Mouse (Mus musculus): Measurements from ENCODE around the gene Cfap221. TPM values are rescaled to one million over a fixed set of nuclear protein-coding genes. Genes with fewer than 3 reads are reported as not detected.

Gene Cfap221
- polyA plus RNA-seq, 1 experiment from 2014 or later = 1.0 TPM

DNA sequence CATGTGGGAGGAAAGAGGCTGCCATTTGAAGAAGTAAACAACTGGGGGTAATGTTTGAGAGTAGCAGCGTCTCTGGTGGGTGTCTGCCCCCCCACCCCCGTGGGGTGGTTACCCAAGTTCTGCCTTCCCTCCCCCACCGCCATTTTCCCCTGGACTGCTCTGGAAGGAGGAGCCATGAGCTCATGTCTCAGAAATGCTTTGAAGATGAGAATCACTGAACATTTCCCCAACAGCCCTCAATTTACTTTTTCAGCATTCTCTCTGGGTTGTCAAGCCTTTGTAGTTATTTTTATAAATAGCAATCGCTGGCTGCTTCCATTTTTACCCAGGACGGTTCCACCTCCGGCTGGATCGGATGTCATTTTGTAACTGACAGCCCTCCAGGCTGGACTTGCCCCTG, 110.7 kb downstream of the Cfap221 start:
- DNase-seq (ENCODE audit: low read depth, low spot score) = no peak
- in situ Hi-C loops (cut with MboI; ENCODE audit: low pct_unique_long_range_greater_than_20kb) = no loop called here
- H3K27me3 ChIP-seq = no peaks in the 10 kb centered on the region
- POLR2A ChIA-PET = no interaction called here
- CTCF ChIA-PET = interaction anchor here (1.2 kb wide), 1 partner anchor 9 kb away, joined by 3 read pairs; no protein-coding TSS in a partner anchor
- ATAC-seq = no peak
- no peak for TF ChIP-seq CTCF (IDR thresholded peaks at IDR 0.05)

DNA sequence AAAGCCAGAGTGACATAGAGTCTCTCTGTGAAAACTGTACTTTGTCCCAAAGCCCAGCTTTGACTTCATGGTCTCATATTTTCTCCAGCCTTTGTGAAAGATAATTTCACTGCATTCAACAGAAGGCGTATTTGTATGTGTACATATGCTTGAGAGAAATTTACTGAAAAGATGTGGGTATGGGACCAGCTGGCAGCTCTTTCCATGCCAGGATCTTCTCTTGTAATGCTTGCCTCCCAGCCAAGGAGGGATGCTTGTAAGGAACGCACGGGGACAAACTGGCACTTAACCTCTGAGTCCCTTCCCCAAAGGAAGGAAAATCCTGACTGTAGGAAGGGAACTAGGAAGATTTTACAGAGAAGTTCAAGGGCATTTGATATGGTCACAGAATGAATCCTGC, 112.8 kb downstream of the Cfap221 start:
- DNase-seq (ENCODE audit: low read depth, low spot score) (no peak), ATAC-seq (no peak)
- in situ Hi-C loops (cut with MboI; ENCODE audit: low pct_unique_long_range_greater_than_20kb) = no loop called here
- no peak for TF ChIP-seq CTCF (IDR thresholded peaks at IDR 0.05)
- POLR2A ChIA-PET = no interaction called here
- CTCF ChIA-PET = no interaction called here
- H3K27me3 ChIP-seq = no peaks in the 10 kb centered on the region

DNA sequence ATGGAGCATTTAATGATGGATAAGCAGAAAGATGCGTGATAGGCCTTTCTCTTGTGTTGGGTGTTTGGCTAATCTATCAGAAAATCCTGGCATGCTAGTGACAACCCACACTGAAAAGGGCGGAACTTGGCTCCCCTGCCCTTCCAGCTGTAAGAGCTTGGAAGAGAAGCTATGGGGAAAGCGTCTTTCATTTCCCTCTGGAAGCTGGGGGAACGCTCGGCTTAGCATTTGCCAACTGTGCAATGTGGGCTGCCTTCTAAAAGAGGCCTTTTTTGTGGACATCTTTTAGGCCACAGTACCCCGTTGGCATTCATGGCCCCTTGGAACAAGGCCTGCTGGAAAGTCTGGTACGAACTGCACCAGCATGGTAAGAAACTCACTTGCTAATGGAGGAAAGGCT, 118.1 kb downstream of the Cfap221 start:
- DNase-seq (ENCODE audit: low read depth, low spot score) (no peak), ATAC-seq (no peak)
- ChIA-PET CTCF (interaction anchor here (1.4 kb wide), 1 partner anchor 34 kb away, joined by 4 read pairs; the partner anchor contains the start of gene Tmem177), POLR2A (interaction anchor here (1.4 kb wide), 1 partner anchor 27 kb away, joined by 3 read pairs; no protein-coding TSS in a partner anchor)
- TF ChIP-seq CTCF (IDR thresholded peaks at IDR 0.05) = no peak
- H3K27me3 ChIP-seq = no peaks in the 10 kb centered on the region
- in situ Hi-C loops (cut with MboI; ENCODE audit: low pct_unique_long_range_greater_than_20kb) = no loop called here

DNA sequence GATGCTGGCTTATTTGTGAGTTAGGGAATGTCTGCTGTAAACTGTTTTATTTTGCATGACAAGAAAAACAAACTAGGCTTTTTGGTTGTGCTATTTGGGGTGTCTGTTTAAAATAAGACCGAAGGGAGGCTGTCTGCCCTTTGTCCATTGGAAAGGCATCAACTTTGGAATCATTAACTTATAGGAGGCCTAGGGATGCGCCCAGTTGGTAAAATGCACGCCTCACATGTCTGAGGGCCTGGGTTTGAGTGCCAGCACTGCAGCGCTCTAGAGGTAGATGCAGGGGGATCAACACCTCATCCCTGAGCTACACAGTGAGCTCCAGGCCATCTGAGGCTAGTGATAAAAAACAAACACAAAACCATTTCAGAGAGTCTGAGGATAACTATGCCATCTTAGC, 119.6 kb downstream of the Cfap221 start:
- in situ Hi-C loops (cut with MboI; ENCODE audit: low pct_unique_long_range_greater_than_20kb) = no loop called here
- ChIA-PET POLR2A (interaction anchor here (1.4 kb wide), 1 partner anchor 25 kb away, joined by 3 read pairs; no protein-coding TSS in a partner anchor), CTCF (interaction anchor here (0.8 kb wide), 1 partner anchor 9 kb away, joined by 3 read pairs; no protein-coding TSS in a partner anchor)
- no peaks in the 10 kb centered on the region for H3K27me3 ChIP-seq
- DNase-seq (ENCODE audit: low read depth, low spot score) = no peak
- no peak for ATAC-seq
- no peak for TF ChIP-seq CTCF (IDR thresholded peaks at IDR 0.05)

Other genes with a start within 250 kb of the Cfap221 start
- gene Ptpn4, start 159.6 kb downstream of the Cfap221 start, polyA plus RNA-seq (2021) = 11.8 TPM
- 8.0 TPM for gene Tmem177, start 84.0 kb downstream of the Cfap221 start, polyA plus RNA-seq (2021)
- gene Sctr, start 9.7 kb upstream of the Cfap221 start, polyA plus RNA-seq (2021) = 0.04 TPM
- gene Tmem37, start 76.8 kb upstream of the Cfap221 start, polyA plus RNA-seq (2021) = 59.6 TPM
- gene Dbi, start 123.8 kb upstream of the Cfap221 start, polyA plus RNA-seq (2021) = 680 TPM
- gene 3110009E18Rik, start 124.0 kb upstream of the Cfap221 start, polyA plus RNA-seq (2021) = 10.6 TPM